Comparison of ENCODE assay signal across 9 mouse cellular contexts in genomic region chr4:140246180-140247005, GRCm38 (mm10). TPM values are rescaled to one million over a fixed set of nuclear protein-coding genes. Genes with fewer than 3 reads are reported as not detected.
DNase-seq lines count a peak whose midpoint lies in the region; ATAC-seq and TF ChIP-seq lines count a peak whose summit lies in the region.
"Had no signal": no experiment of that assay in that cellular context is flagged by ENCODE, and none has a peak within 500 bp of the region (broad histone marks: within the 10 kb centered on the region; RNA-seq: fewer than 3 reads in every experiment).

Gene Igsf21, minus strand, starts transcription at chr4:140246784.

- no peaks in the 10 kb centered on the region for H3K4me1 ChIP-seq in forebrain, postnatal 0 days (ENCODE audit: insufficient read depth)
- H3K4me1 ChIP-seq in limb, embryonic 10.5 days = peaks cover 26% of the 10 kb centered on the region

- peak within 1 kb of the TSS; percentile 76 for H3K9ac ChIP-seq in forebrain, postnatal 0 days
- H3K9ac ChIP-seq: liver, embryonic 14.5 days had no signal

- no peak; the same call in 1 of the 2 replicates for TF ChIP-seq CTCF in forebrain, postnatal 0 days (IDR thresholded peaks at IDR 0.05; ENCODE audit: low read depth)

- ATAC-seq in forebrain, postnatal 0 days = peak; percentile 80

- peak within 1 kb of the TSS; percentile 64 for H3K4me3 ChIP-seq in forebrain, postnatal 0 days (ENCODE audit: low read depth, low read length)
- peak within 1 kb of the TSS; percentile 46 for H3K4me3 ChIP-seq in limb, embryonic 10.5 days

- H3K36me3 ChIP-seq in forebrain, postnatal 0 days (ENCODE audit: insufficient read depth) = no peaks in the 10 kb centered on the region
- no peaks in the 10 kb centered on the region for H3K36me3 ChIP-seq in limb, embryonic 10.5 days

- peak; percentile 41 for DNase-seq in kidney, postnatal 10 days
- DNase-seq in kidney, postnatal 25 days = no peak
- DNase-seq in cerebellum, adult 8-10 months = peak; percentile 66
- peak; percentile 69 for DNase-seq in forebrain, postnatal 0 days
- DNase-seq in limb, embryonic 10.5 days (ENCODE audit: low spot score) = peak; percentile 70
- peak; percentile 90 for DNase-seq in retina, postnatal 1 day
- DNase-seq in ovary, postnatal 36 days (ENCODE audit: low spot score) = no peak
- no peak for DNase-seq in gastrocnemius, postnatal 25 days

- peak within 1 kb of the TSS; percentile 74 for H3K4me2 ChIP-seq in forebrain, postnatal 0 days (ENCODE audit: low read depth)

- WGBS in forebrain, postnatal 0 days = 4% methylated on average over 66 of the region's 90 CpGs
- under 1% methylated on average over 62 of the region's 90 CpGs for WGBS in limb, embryonic 10.5 days

- no peaks in the 10 kb centered on the region for H3K9me3 ChIP-seq in forebrain, postnatal 0 days (ENCODE audit: low read length)
- H3K9me3 ChIP-seq in limb, embryonic 10.5 days (replicated peaks) = no peaks in the 10 kb centered on the region

- peak within 1 kb of the TSS; percentile 83 for H3K27ac ChIP-seq in forebrain, postnatal 0 days (ENCODE audit: low read depth, low read length)
- no peak within 1 kb of the TSS for H3K27ac ChIP-seq in limb, embryonic 10.5 days
- H3K27ac ChIP-seq: liver, embryonic 14.5 days had no signal

- H3K27me3 ChIP-seq in forebrain, postnatal 0 days (ENCODE audit: insufficient read depth, low read length) = no peaks in the 10 kb centered on the region; the same call in 1 of the 2 replicates
- peaks cover 98% of the 10 kb centered on the region for H3K27me3 ChIP-seq in limb, embryonic 10.5 days (ENCODE audit: low read depth, poor library complexity, severe bottlenecking)

RNA-seq across cellular contexts. Expression of gene Igsf21, which starts in this region (rescaled TPM):
- total RNA-seq in forebrain, postnatal 0 days (2014; rRNA removed) = 68.5 and 78.5 TPM in 2 replicates
- polyA plus RNA-seq in forebrain, postnatal 0 days (2015; fragmentation: Nextera tagmentation; extraction: Ambion mirVana) = 108 and 117 TPM in 2 replicates
- polyA plus RNA-seq in limb, embryonic 10.5 days (2016; fragmentation: Nextera tagmentation; extraction: Ambion mirVana) = 0.11 and 0.48 TPM in 2 replicates
- under 1 TPM in 1 of 2 experiments, not detected in 1; 0.13 TPM for total RNA-seq in gastrocnemius, postnatal 25 days (2021)

Comparison
In these comparisons a context has a peak if more than half of its experiments do, and no peak if none do; other contexts are left out.
1. RNA of gene Igsf21 (total RNA-seq): 68.5 to 78.5 TPM in forebrain, postnatal 0 days; 0.13 TPM in gastrocnemius, postnatal 25 days; every median in the first group is over 10 times any median in the second.
2. RNA of gene Igsf21 (polyA plus RNA-seq): 108 to 117 TPM in forebrain, postnatal 0 days; 0.11 to 0.48 TPM in limb, embryonic 10.5 days; every median in the first group is over 10 times any median in the second.
3. DNase-seq: peak in kidney, postnatal 10 days (single experiment), cerebellum, adult 8-10 months (single experiment), forebrain, postnatal 0 days (single experiment) and retina, postnatal 1 day (single experiment); none in kidney, postnatal 25 days (0 of 2), ovary, postnatal 36 days (single experiment) and gastrocnemius, postnatal 25 days (single experiment).
4. Peak in DNase-seq and H3K4me3 ChIP-seq in limb, embryonic 10.5 days; RNA of the gene not detected or under 1 TPM.